Mouse (Mus musculus) cortical plate, adult 2 months (tissue): Measurements from ENCODE around the gene 4930550C14Rik.

Experiments used
- CTCF ChIP-seq: fragments of 200-500 bp; IDR thresholded peaks from 2 replicates; pipeline ENCODE4 v1.5.1; 2011; ENCODE audit warnings: mild to moderate bottlenecking, control low read depth, low read length; ENCODE audit not compliant: insufficient read depth; ENCODE audit errors: extremely low read depth
- POLR2A ChIP-seq: fragments of 200-500 bp; IDR thresholded peaks from 2 replicates; pipeline ENCODE4 v1.6.1; 2011; ENCODE audit warnings: mild to moderate bottlenecking, low read length, control low read depth; ENCODE audit not compliant: insufficient read depth; ENCODE audit errors: extremely low read depth

DNA sequence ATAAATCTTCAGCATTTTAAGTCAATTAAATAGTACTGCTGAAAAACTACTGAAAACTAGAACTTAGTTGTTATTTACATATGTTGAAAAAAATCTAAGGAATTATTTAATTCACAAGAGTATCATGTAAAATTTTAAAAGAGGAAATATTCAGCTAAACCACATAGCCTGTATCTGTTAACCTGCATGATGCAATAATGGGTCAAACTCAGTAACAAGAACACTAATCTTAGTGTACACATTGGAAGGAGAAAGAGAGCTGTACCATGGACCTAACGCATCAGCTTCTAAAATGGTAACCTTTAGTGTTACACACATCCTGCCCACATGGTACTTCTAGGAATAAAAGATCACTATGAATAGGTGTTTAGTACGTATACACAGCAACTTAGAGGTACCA, 49.9 kb downstream of the 4930550C14Rik start:
- TF ChIP-seq CTCF (no peak), POLR2A (no peak)
